Mouse (Mus musculus) C2C12 (cell line): ENCODE results near the gene Gm26602.

Source experiments
- CEBPB ChIP-seq: IDR thresholded peaks from one replicate; pipeline ENCODE4 v1.6.1; 2011; ENCODE audit warnings: low read depth, mild to moderate bottlenecking, control low read depth, moderate library complexity
- CTCF ChIP-seq: IDR thresholded peaks from one replicate; pipeline ENCODE4 v1.5.1; 2011; ENCODE audit not compliant: control insufficient read depth, insufficient read depth, insufficient read length
- MAX ChIP-seq: IDR thresholded peaks from one replicate; pipeline ENCODE4 v1.6.1; 2011; ENCODE audit warnings: mild to moderate bottlenecking, control low read depth
- MYOD1 ChIP-seq: IDR thresholded peaks from one replicate; pipeline ENCODE4 v1.6.1; 2011; ENCODE audit warnings: low read depth; ENCODE audit not compliant: control insufficient read depth, insufficient read length
- MYOG ChIP-seq: IDR thresholded peaks from one replicate; pipeline ENCODE4 v1.6.1; 2011; ENCODE audit not compliant: control insufficient read depth, insufficient read length; ENCODE audit errors: extremely low read depth
- USF1 ChIP-seq: IDR thresholded peaks from one replicate; pipeline ENCODE4 v1.6.1; 2011; ENCODE audit warnings: low read depth, mild to moderate bottlenecking, control low read depth, moderate library complexity

- no peak for TF ChIP-seq CTCF
- no peak for TF ChIP-seq CEBPB
- no peak for TF ChIP-seq USF1
- no peak for TF ChIP-seq MAX
- TF ChIP-seq MYOG = no peak
- TF ChIP-seq MYOD1 = no peak
Observed at GRCm38 (mm10) chr10:79896306-79896705, 14.3 kb upstream of the Gm26602 start.
